Mouse (Mus musculus) small intestine, adult 2 months (tissue): ENCODE results near the gene Cdc34b. TPM values are rescaled to one million over a fixed set of nuclear protein-coding genes. Genes with fewer than 3 reads are reported as not detected.
"Not testable (repeated sequence)": the region's sequence is repeated elsewhere in the genome, so short reads cannot be mapped to it uniquely, and the experiment has no call there.

ENCODE experiments used
- H3K27ac ChIP-seq: fragments of 200-500 bp; 2 replicates; pipeline ENCODE4 v1.5.1; 2012; ENCODE audit warnings: low read depth, low read length, control low read depth, inconsistent platforms; ENCODE audit not compliant: insufficient read depth
- H3K27me3 ChIP-seq: fragments of 200-500 bp; 2 replicates; pipeline ENCODE4 v1.6.1; 2012; ENCODE audit warnings: mild to moderate bottlenecking, moderate library complexity, low read length, inconsistent platforms; ENCODE audit not compliant: control insufficient read depth, insufficient read depth
- H3K36me3 ChIP-seq: fragments of 200-500 bp; 2 replicates; pipeline ENCODE4 v1.6.1; 2012; ENCODE audit warnings: mild to moderate bottlenecking, low read length, control low read depth, inconsistent platforms; ENCODE audit not compliant: control insufficient read depth, insufficient read depth
- H3K4me1 ChIP-seq: fragments of 200-500 bp; 2 replicates; pipeline ENCODE4 v1.6.1; 2012; ENCODE audit warnings: low read length, inconsistent platforms, mixed read lengths; ENCODE audit not compliant: control insufficient read depth, insufficient read depth, insufficient read length
- H3K4me3 ChIP-seq: fragments of 200-500 bp; 2 replicates; pipeline ENCODE4 v1.5.1; 2012; ENCODE audit warnings: low read depth, mild to moderate bottlenecking, control low read depth, inconsistent platforms, low read length, moderate library complexity
- CTCF ChIP-seq: fragments of 200-500 bp; IDR thresholded peaks from 2 replicates; pipeline ENCODE4 v1.5.1; 2012; ENCODE audit warnings: low read depth, mild to moderate bottlenecking, control low read depth, inconsistent platforms, low read length, moderate library complexity, mixed read lengths; ENCODE audit not compliant: insufficient replicate concordance, insufficient read length; ENCODE audit errors: extremely low read depth
- POLR2A ChIP-seq: fragments of 200-500 bp; IDR thresholded peaks from 2 replicates; pipeline ENCODE4 v1.6.1; 2012; ENCODE audit warnings: low read depth, mild to moderate bottlenecking, control low read depth, inconsistent platforms, low read length, moderate library complexity
- WGBS: fragments of 180-500 bp; shearing (Covaris S2); methylation state at CpG from one replicate; pipeline ENCODE4 v1.1.7; 2018; 5-methylcytosine and 5-hydroxymethylcytosine counted together
- polyA plus RNA-seq: library from polyadenylated mRNA; depleted of rRNA; stranded (reverse); fragments of >200 nt; gene quantifications from 2 replicates; pipeline ENCODE4 v1.2.3, GENCODE M21; 2012; rRNA removed

The Cdc34b gene
- 0.13 TPM in 1 of 2 replicates, not detected in the other for polyA plus RNA-seq

DNA sequence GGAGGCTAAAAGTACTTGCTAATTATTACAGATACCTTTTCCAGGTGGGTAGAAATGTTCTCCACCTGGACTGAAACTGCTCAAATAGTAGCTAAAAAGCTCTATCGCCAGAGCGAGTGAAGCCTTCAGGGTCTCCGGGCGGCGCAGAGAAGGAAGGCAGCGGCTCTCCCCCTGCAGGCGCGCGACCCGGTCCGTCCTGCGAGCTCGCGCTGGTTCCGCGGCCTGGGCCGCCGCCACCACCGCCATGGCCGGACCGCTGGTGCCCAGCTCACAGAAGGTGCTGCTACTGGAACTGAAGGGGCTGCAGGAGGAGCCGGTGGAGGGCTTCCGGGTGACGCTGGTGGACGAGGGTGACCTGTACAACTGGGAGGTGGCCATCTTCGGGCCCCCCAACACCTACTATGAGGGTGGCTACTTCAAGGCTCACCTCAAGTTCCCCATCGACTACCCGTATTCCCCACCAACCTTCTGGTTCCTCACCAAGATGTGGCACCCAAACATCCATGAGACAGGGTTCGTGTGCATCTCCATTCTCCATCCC lies at the start of gene Cdc34b:
TSS of gene Cdc34b (plus strand) at position 51 of the 541 bp plus-strand sequence.
- TF ChIP-seq POLR2A (no peak), CTCF (no peak)
- no peaks in the 10 kb centered on the region for H3K36me3 ChIP-seq
- WGBS, result 89% methylated on average over 29 of the region's 29 CpGs
- peaks cover 2% of the 10 kb centered on the region; the same call in 1 of the 2 replicates for H3K4me1 ChIP-seq
- no peaks in the 10 kb centered on the region for H3K27me3 ChIP-seq
- no peak within 1 kb of the TSS for H3K27ac ChIP-seq
- H3K4me3 ChIP-seq, result no peak within 1 kb of the TSS

DNA sequence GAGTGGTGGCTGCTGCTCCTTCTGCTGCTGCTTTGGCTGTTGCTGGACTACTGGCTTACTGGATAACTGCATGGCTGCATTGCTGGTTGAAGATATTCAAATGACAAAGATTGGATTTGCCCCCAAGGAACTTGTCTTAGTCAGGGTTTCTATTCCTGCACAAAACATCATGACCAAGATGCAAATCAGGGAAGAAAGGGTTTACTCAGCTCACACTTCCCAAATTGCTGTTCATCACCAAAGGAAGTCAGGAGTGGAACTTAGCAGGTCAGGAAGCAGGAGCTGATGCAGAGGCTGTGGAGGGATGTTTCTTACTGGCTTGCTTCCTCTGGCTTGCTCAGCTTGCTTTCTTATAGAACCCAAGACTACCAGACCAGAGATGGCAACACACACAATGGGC lies 49.1 kb upstream of the Cdc34b start:
- H3K4me3 ChIP-seq, H3K4me1 ChIP-seq, H3K27me3 ChIP-seq, H3K27ac ChIP-seq, H3K36me3 ChIP-seq: not testable (repeated sequence)

DNA sequence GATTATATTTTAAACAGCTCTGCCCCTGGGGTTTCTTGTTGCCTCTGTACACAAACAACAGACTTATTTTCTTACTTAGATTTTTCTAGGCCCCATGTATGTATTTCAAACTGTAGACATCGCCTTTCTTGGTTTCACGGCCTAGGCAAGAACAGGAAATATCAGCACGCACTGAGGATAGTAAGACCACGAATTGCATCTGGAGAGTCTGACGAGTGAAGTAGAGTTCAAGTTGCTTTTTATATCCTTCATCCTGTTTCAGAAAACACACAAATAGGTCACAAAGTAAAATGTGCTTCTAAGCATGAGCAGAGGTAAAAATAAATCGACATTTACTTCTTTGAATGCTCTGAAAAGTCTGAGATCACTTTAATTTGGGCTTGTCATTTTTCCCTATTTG lies 46.1 kb upstream of the Cdc34b start:
- 68% methylated on average over 6 of the region's 6 CpGs for WGBS
- Histone ChIP-seq H3K4me1 (no peaks in the 10 kb centered on the region), H3K36me3 (no peaks in the 10 kb centered on the region), H3K27me3 (no peaks in the 10 kb centered on the region; the same call in 1 of the 2 replicates), H3K4me3 (no peak overlapping the region), H3K27ac (peak overlapping the region; percentile 34)
- no peak for TF ChIP-seq CTCF
- TF ChIP-seq POLR2A, result no peak

DNA sequence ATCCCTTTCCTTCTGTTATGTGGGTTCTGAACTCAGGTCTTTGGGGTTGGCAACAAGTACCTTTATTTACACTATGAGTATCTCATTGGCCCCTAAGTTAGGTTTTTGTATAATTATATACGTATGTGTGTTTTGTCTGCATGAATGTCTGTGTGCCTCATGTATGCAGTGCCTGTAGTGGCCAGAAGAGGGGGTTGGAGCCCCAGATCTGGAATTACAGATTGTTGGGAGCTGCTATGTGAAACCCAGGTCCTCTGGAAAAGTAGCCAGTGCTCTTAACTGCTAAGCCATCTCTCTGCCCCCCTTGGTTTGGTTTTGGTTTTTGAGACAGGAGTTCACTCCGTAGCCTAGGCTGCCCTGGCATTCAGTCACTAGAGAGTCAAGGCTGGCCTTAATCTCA lies 44.4 kb upstream of the Cdc34b start:
- H3K4me3 ChIP-seq, result no peak overlapping the region
- peaks cover 4% of the 10 kb centered on the region for H3K4me1 ChIP-seq
- 0 out of 2 replicates have a peak, but pooled peaks have one; percentile 21 for TF ChIP-seq CTCF
- no peak for TF ChIP-seq POLR2A
- H3K36me3 ChIP-seq, result no peaks in the 10 kb centered on the region
- WGBS, result 93% methylated on average over 2 of the region's 2 CpGs
- H3K27ac ChIP-seq, result no peak overlapping the region
- no peaks in the 10 kb centered on the region; the same call in 1 of the 2 replicates for H3K27me3 ChIP-seq

GRCm38 (mm10) chr11:94697703-94698464 lies 43.7 kb upstream of the Cdc34b start:
- Histone ChIP-seq H3K36me3 (no peaks in the 10 kb centered on the region), H3K27ac (peak overlapping the region; percentile 61), H3K27me3 (no peaks in the 10 kb centered on the region; the same call in 1 of the 2 replicates), H3K4me1 (peaks cover 4% of the 10 kb centered on the region), H3K4me3 (no peak overlapping the region)
- WGBS, result 46% methylated on average over 13 of the region's 13 CpGs
- TF ChIP-seq CTCF, result no peak
- no peak for TF ChIP-seq POLR2A

DNA sequence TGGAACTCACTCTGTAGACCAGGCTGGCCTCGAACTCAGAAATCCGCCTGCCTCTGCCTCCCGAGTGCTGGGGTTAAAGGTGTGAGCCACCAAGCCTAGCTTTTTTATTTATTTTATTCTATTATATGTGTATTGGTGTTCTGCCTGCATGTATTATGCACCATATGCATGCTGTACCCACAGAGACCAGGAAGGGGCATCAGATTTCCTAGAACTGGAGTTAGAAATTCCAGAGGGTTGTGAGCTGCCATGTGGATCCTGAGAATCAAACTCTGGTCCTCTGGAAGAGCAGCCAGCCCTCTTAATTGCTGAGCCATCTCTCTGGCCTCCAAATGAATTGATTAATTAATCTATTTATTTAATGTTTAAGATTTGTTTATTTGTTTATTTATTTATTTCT lies 42.2 kb upstream of the Cdc34b start:
- H3K4me1 ChIP-seq, result peaks cover 4% of the 10 kb centered on the region
- H3K36me3 ChIP-seq, result no peaks in the 10 kb centered on the region
- TF ChIP-seq POLR2A (no peak), CTCF (no peak)
- WGBS, result 95% methylated on average over 3 of the region's 3 CpGs
- H3K4me3 ChIP-seq, result no peak overlapping the region
- H3K27me3 ChIP-seq, result no peaks in the 10 kb centered on the region
- no peak overlapping the region for H3K27ac ChIP-seq

DNA sequence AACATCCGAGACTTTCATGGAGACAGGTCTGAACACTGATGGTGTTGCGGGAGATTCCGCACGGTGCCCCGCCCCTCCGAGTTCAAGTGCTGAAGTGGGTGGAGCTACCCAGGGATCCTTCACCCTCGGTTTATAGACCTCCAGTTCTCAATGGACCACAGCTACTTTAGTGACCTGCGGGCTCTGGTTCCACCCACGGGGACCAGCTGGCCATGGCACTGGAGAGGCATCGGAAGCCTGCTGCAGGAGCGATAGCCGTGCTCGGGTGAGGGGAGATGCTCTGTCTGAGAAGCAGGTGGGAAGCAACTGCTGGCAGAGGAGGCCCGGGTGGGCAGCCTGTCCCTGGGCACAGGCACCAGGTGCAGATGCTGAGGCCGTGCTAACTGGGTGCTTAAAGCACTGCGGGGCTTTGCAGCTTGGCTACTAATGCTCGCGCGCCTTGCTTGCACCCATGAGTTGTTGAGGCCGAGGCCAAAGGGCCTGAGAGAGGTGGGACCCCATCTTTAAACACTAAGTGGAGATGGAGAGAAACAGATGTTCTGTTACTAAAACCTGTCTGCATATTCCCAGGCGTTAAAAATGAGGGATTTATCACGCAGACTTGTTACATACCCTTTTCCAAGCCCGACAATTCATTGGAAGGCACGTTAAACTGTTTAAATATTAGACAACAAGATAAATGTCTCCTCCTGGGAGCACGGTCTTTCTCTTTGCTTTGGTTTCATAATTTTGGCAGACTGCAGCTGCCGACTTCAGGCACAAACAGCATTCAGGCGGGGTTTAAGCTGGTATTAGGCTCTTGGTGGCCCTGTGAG lies 40.0 kb upstream of the Cdc34b start:
- no peaks in the 10 kb centered on the region for H3K27me3 ChIP-seq
- peaks cover 4% of the 10 kb centered on the region for H3K4me1 ChIP-seq
- WGBS, result 41% methylated on average over 27 of the region's 27 CpGs
- H3K4me3 ChIP-seq, result 0 out of 2 replicates have a peak overlapping the region, but pooled peaks have one; percentile 5
- H3K27ac ChIP-seq, result no peak overlapping the region
- TF ChIP-seq CTCF, result no peak
- no peak for TF ChIP-seq POLR2A
- no peaks in the 10 kb centered on the region for H3K36me3 ChIP-seq
